Mouse (Mus musculus) cerebellum, adult 8-10 months (tissue): ENCODE measurements at regions not wholly inside any gene's neighbourhood (a gene's known extent, or its start where the extent isn't known, plus 50 kb on each side); places are given as distances from the start of the nearest gene placed in this dataset.
"Not testable (repeated sequence)": the region's sequence is repeated elsewhere in the genome, so short reads cannot be mapped to it uniquely, and the experiment has no call there.

Source experiments
- DNase-seq: peaks from one replicate; pipeline ENCODE4 v3.0.0; 2022

GRCm38 (mm10) chr8:103507068-103507467, 594.4 kb upstream of the Cdh5 start:
- DNase-seq, result no peak

- no peak for DNase-seq
Measured at GRCm38 (mm10) chr8:103520141-103520866, 581.1 kb upstream of the Cdh5 start.

- DNase-seq, result no peak
Measured at GRCm38 (mm10) chr8:103530903-103531302, 570.5 kb upstream of the Cdh5 start.

GRCm38 (mm10) chr8:103534971-103535370, 566.5 kb upstream of the Cdh5 start:
- no peak for DNase-seq

GRCm38 (mm10) chr8:103536856-103537255, 564.6 kb upstream of the Cdh5 start:
- DNase-seq, result peak; percentile 43

GRCm38 (mm10) chr8:103541954-103542353, 559.5 kb upstream of the Cdh5 start:
- no peak for DNase-seq

GRCm38 (mm10) chr8:103551916-103552535, 549.4 kb upstream of the Cdh5 start:
- no peak for DNase-seq

- no peak for DNase-seq
Measured at GRCm38 (mm10) chr8:103561606-103562005, 539.8 kb upstream of the Cdh5 start.

GRCm38 (mm10) chr8:103570864-103571425, 530.5 kb upstream of the Cdh5 start:
- DNase-seq, result no peak

- DNase-seq, result no peak
Measured at GRCm38 (mm10) chr8:103577147-103577546, 524.3 kb upstream of the Cdh5 start.

GRCm38 (mm10) chr8:103578006-103578405, 523.4 kb upstream of the Cdh5 start:
- DNase-seq, result no peak

GRCm38 (mm10) chr8:103608291-103608690, 493.1 kb upstream of the Cdh5 start:
- DNase-seq, result no peak

GRCm38 (mm10) chr8:103623781-103624434, 477.5 kb upstream of the Cdh5 start:
- peak; percentile 13 for DNase-seq

GRCm38 (mm10) chr8:103625166-103625890, 476.1 kb upstream of the Cdh5 start:
- no peak for DNase-seq

- no peak for DNase-seq
Measured at GRCm38 (mm10) chr8:103626446-103626845, 475.0 kb upstream of the Cdh5 start.

- DNase-seq, result no peak
Measured at GRCm38 (mm10) chr8:103632543-103632942, 468.9 kb upstream of the Cdh5 start.

GRCm38 (mm10) chr8:103634951-103635350, 466.5 kb upstream of the Cdh5 start:
- no peak for DNase-seq

GRCm38 (mm10) chr8:103643621-103644020, 457.8 kb upstream of the Cdh5 start:
- DNase-seq, result no peak

- DNase-seq, result no peak
Measured at GRCm38 (mm10) chr8:103644106-103644505, 457.3 kb upstream of the Cdh5 start.

GRCm38 (mm10) chr8:103644845-103645244, 456.6 kb upstream of the Cdh5 start:
- DNase-seq, result no peak

- DNase-seq, result no peak
Measured at GRCm38 (mm10) chr8:103664796-103665195, 436.6 kb upstream of the Cdh5 start.

- DNase-seq, result not testable (repeated sequence)
Measured at GRCm38 (mm10) chr8:103686233-103686632, 415.2 kb upstream of the Cdh5 start.

GRCm38 (mm10) chr8:103690438-103690837, 411.0 kb upstream of the Cdh5 start:
- no peak for DNase-seq
